Mouse (Mus musculus) Patski (cell line): ENCODE results near the gene Ctnnd1. TPM values are rescaled to one million over a fixed set of nuclear protein-coding genes. Genes with fewer than 3 reads are reported as not detected.

Experiments
- ATAC-seq: fragments of 100-300 bp; one replicate; pipeline ENCODE4 v1.8.0; 2021
- CTCF ChIA-PET: fragments of 350-600 bp; sonication (Branson Sonifier 250); formaldehyde crosslinking; loops from one replicate; lab custom pipeline; 2022; ENCODE audit warnings: inconsistent platforms; lab: Charles Lee
- POLR2A ChIA-PET: fragments of 350-600 bp; sonication (Branson Sonifier 250); formaldehyde crosslinking; loops from one replicate; lab custom pipeline; 2022; ENCODE audit warnings: antibody characterized with exemption, inconsistent platforms; lab: Charles Lee
- DNase-seq: peaks from one replicate; pipeline ENCODE4 v3.0.0-alpha.2; 2011; ENCODE audit warnings: low read depth, low spot score
- H3K27me3 ChIP-seq: fragments of 371-371 bp; one replicate; pipeline ENCODE4 v1.5.1; 2021
- CTCF ChIP-seq: fragments of 100-300 bp; IDR thresholded peaks from one replicate; pipeline ENCODE4 v1.5.1; 2021
- in situ Hi-C: fragments of 300-500 bp; cut with MboI; formaldehyde crosslinking; loops from 3 replicates; pipeline ENCODE4 v1.11.1; 2018; ENCODE audit warnings: low pct_unique_long_range_greater_than_20kb, mixed read lengths
- polyA plus RNA-seq: library from polyadenylated mRNA; unstranded; gene quantifications from one replicate; pipeline ENCODE4 v1.2.3, GENCODE M21; 2021

Gene Ctnnd1
- polyA plus RNA-seq, 1 experiment from 2014 or later = 102 TPM

DNA sequence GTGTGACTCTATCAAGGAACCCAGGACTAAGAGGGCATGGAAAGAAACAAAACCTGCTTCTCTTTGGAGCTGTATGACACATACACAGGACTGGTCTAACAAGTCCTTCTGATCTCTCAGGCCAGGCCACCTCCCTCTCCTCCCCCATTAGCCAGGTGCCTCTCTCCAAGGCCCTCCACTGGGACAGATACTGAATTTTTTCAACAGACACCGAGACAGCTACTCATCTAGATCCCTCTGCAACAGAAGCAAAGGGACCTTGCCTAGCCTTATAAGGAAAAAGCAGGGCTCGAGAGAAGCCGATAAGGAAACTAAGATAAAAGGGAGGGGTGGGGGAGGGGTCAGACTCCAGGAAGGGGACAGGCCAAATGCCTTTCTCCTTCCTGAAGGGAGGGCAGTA lies 17.6 kb downstream of the Ctnnd1 start:
- ChIA-PET CTCF (interaction anchor here (0.7 to 2.6 kb wide), 4 partner anchors 10 to 23 kb away, joined by 3 to 19 read pairs (median 4); partner anchors contain the start of gene Ctnnd1), POLR2A (interaction anchor here (0.6 to 1.2 kb wide), 3 partner anchors 10 to 79 kb away, joined by 3 to 4 read pairs (median 3); no protein-coding TSS in a partner anchor)
- in situ Hi-C loops = no loop called here
- no peaks in the 10 kb centered on the region for H3K27me3 ChIP-seq
- DNase-seq (no peak), ATAC-seq (no peak)
- TF ChIP-seq CTCF = no peak

DNA sequence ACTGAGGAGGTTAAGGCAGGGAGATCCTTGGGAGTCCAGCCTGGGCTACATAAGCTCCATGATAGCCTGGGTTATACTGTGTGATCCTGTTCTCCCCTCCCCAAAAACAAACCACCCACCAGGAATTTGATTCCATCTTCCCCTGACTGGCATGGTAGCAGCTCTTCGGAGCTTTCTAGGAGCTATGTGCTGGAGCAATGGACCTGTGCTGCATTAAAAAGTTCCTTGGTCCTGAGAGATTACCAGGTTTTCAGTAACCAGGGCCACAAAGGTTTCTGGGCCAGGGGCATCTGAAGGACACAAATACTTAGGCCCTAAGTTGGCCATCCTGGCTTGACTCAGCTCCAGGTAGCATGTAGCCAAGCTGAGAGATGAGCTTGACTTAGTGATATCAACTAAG lies 18.6 kb downstream of the Ctnnd1 start:
- no peak for TF ChIP-seq CTCF
- ATAC-seq = no peak
- CTCF ChIA-PET = interaction anchor here (0.6 to 2.6 kb wide), 7 partner anchors 9 to 46 kb away, joined by 3 to 19 read pairs (median 4); partner anchors contain the start of gene Gm28635

DNA sequence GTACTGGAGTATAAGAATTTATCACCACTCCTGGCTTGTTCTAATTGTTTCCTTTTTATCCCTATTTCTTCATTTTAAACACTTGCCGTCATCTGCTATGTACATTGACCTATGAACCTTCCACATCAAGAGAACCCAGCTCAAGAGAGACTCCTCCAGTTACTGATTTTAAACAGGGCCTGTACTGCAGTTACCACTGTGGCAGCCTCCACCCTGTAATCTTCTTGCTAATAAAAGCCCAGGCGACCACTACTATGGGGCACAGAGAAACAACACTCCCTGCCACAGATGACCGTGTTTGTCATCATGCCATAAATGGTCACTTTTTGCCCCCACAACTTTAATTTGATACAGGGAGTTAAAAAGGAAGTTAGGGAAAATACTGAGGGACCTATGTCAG lies 23.5 kb downstream of the Ctnnd1 start:
- H3K27me3 ChIP-seq = no peaks in the 10 kb centered on the region
- POLR2A ChIA-PET = no interaction called here
- CTCF ChIA-PET = interaction anchor here (0.6 to 4.0 kb wide), 4 partner anchors 8 to 26 kb away, joined by 3 to 9 read pairs (median 4); no protein-coding TSS in a partner anchor
- no peak for TF ChIP-seq CTCF
- ATAC-seq (no peak), DNase-seq (no peak)
- in situ Hi-C loops = no loop called here

More for the DNA sequence above, 18.6 kb downstream of the Ctnnd1 start:
- POLR2A ChIA-PET = interaction anchor here (0.8 to 1.2 kb wide), 2 partner anchors 9 kb away, joined by 3 to 4 read pairs; no protein-coding TSS in a partner anchor
- in situ Hi-C loops = no loop called here
- DNase-seq = no peak
- no peaks in the 10 kb centered on the region for H3K27me3 ChIP-seq

DNA sequence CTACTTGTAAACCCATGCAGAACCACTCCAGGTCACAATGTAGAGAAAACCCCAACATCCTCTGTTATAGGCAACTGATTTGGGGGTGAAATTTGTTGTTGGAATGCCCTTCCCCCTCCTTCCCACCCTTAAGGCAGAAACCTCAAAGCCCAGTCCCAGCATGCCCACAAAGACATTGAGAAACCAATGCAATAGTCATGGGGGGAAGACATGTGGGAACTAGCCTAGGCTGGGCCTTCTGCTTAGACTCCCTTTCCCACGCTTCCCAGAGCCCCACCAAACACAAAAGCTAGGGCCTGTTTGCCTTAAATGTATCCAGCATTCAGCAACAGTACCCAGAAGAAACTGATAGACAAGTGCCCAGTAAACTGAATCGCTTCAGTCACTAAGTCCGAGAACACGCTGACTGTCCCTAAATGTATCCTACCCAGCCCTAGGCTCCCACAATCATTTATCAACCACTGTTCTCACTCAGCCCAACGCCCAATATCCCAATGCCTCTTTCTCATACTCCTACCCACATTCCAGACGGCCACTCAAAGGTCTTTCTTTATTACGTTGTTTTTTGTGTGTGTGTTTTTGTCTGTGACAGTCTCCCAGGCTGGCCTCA lies 24.1 kb downstream of the Ctnnd1 start:
- no peak for TF ChIP-seq CTCF
- in situ Hi-C loops = no loop called here
- ATAC-seq (no peak), DNase-seq (no peak)
- no peaks in the 10 kb centered on the region for H3K27me3 ChIP-seq
- CTCF ChIA-PET = interaction anchor here (1.0 to 4.0 kb wide), 4 partner anchors 10 to 26 kb away, joined by 3 to 9 read pairs (median 4); no protein-coding TSS in a partner anchor
- POLR2A ChIA-PET = no interaction called here

DNA sequence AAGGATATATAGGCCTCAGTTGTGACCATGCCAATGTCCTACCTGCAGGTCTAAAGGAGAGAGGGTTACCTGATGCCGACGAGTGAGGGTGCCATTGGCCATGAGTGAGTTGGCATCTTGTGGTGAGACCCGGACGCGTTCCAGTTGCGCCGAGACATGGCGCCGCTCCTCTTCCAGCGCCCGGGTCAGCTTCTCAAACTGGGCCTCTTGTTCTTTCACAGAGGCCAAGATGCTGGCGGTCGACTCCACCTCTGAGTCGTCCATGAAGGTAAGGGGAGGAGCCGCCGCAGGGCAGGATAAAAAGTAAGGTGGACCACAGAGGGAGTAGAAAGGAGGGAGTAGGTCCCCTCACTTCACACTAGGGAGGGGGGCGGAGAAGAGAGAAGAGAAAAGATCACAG lies 26.4 kb downstream of the Ctnnd1 start:
- POLR2A ChIA-PET = no interaction called here
- no peak for TF ChIP-seq CTCF
- ATAC-seq (no peak), DNase-seq (no peak)
- CTCF ChIA-PET = interaction anchor here (4.0 kb wide), 1 partner anchor 29 kb away, joined by 9 read pairs; no protein-coding TSS in a partner anchor
- in situ Hi-C loops = no loop called here
- H3K27me3 ChIP-seq = no peaks in the 10 kb centered on the region

DNA sequence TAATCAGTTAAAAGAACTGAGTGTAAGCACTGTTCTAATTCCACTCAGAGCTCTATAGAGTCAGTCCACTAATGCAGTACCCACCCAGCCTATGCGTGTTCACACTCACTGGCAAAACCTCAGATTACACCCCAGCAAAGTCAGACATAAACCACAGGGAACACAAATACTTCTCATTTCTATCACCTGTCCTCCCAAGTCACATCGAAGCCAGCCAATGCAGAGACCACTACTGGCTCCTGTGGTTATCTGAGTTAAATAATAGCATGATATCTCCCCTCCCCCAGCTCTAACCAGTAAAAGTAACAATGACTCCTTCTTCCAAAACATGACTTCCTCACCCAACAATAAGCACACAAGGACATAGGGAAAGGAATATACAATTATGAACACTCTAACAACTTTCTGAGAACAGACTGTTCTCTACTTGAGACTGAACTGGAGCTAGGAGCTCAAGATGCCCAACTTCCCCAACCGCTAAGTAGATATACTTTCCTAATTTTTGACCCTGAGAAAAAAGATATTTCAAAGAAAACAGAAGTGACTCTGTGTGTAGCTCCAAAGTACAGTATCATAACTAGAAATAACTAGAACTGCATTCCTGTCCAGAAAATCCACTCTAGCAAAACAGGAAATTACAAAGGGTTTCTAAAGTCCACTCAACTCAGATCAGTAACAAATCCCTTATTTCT lies 27.0 kb downstream of the Ctnnd1 start:
- ChIA-PET CTCF (interaction anchor here (0.8 to 4.0 kb wide), 5 partner anchors 8 to 156 kb away, joined by 3 to 9 read pairs (median 3); no protein-coding TSS in a partner anchor), POLR2A (interaction anchor here (0.7 to 2.2 kb wide), 2 partner anchors 9 to 27 kb away, joined by 3 to 8 read pairs; partner anchors contain the start of gene Ctnnd1)
- in situ Hi-C loops = no loop called here
- no peaks in the 10 kb centered on the region for H3K27me3 ChIP-seq
- no peak for ATAC-seq
- no peak for DNase-seq
- no peak for TF ChIP-seq CTCF

DNA sequence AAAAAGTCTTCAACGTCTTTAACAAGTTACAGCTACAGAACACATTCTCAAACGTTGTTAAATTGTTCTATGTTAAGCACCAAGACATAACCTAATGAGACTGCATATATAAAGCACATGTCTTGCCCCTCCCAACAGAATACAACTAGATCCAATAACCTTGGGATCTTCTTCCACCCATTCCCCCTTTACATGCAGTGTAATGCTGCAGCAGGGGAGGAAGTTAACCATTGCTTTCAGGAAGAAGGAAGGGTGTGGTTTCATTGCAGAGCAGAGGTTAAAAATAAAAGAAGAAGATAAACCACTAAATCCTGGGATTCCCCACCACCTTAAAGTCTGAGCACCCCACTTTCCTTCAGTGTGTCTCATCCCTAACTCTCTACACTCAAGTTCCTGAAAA lies 27.9 kb downstream of the Ctnnd1 start:
- no peak for TF ChIP-seq CTCF

DNA sequence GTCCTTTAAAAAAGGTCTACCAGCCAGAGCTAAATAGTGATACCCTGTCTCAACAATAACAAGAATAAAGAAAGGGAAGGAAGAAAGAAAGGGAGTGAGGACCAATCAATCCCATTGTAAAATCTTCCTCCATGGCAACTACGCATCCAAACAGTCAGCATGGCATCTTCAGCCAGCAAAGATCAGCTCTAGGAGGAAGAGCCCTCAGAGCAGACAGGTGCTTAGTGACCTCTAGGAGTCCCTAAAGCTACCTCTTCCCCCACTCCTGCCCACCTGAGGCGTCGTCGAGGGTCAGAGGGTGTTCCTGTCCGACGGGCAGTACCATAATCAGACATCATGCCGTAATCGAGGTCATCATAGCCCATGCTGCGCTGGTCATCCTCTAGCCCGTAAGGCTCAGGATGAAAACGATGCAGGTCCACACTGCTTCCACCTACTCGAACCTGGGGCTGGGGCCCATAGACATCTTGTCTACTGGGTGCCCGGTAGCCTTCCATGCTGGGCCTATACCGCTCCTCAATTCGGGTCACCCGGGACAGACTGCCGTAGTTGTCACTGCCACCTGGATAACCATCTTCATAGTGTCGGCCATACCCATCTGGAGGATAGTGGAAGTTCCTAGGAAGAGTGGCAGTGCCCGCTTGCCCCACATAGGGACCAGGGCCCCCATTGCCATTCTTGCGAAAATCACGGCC lies 30.8 kb downstream of the Ctnnd1 start:
- ChIA-PET POLR2A (no interaction called here), CTCF (interaction anchor here (0.9 to 5.1 kb wide), 5 partner anchors 13 to 42 kb away, joined by 3 to 77 read pairs (median 17); partner anchors contain the start of gene Ctnnd1)
- in situ Hi-C loops = loop anchor here (5.0 kb wide), 1 partner anchor 33 kb away; the partner anchor contains the start of gene Ctnnd1
- DNase-seq (no peak), ATAC-seq (no peak)
- TF ChIP-seq CTCF = no peak
- H3K27me3 ChIP-seq = no peaks in the 10 kb centered on the region

More for the DNA sequence above, 27.9 kb downstream of the Ctnnd1 start:
- DNase-seq (no peak), ATAC-seq (no peak)
- ChIA-PET CTCF (interaction anchor here (1.2 to 1.7 kb wide), 3 partner anchors 9 to 39 kb away, joined by 3 to 6 read pairs (median 3); no protein-coding TSS in a partner anchor), POLR2A (interaction anchor here (2.2 kb wide), 1 partner anchor 28 kb away, joined by 8 read pairs; the partner anchor contains the start of gene Ctnnd1)
- in situ Hi-C loops = no loop called here
- H3K27me3 ChIP-seq = no peaks in the 10 kb centered on the region

DNA sequence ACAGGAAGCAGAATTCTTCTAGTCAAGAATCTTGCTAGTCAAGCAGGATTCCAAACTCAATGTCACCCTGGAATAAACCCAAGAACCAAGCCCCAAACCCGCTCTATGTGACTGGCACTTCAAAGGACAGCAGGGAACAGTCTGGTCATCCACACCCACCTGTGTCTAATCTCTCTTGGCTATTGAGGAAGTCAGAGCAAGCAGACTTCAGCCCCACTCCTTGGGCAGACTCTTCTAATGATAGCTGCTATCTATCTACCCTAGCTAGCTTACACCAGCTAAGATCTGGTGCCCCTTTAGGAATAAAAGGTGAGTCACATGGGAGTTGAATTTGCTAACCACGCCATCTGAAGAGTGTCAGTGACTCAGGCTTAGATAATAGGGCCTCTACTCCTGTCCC lies 31.7 kb downstream of the Ctnnd1 start:
- TF ChIP-seq CTCF = no peak
- no peaks in the 10 kb centered on the region for H3K27me3 ChIP-seq
- in situ Hi-C loops = loop anchor here (5.0 kb wide), 1 partner anchor 33 kb away; the partner anchor contains the start of gene Ctnnd1
- DNase-seq = no peak
- no peak for ATAC-seq
- POLR2A ChIA-PET = no interaction called here
- CTCF ChIA-PET = interaction anchor here (1.1 to 5.1 kb wide), 4 partner anchors 14 to 41 kb away, joined by 3 to 77 read pairs (median 18); partner anchors contain the start of gene Ctnnd1
